Mouse (Mus musculus): ENCODE results near the gene Dgka. TPM values are rescaled to one million over a fixed set of nuclear protein-coding genes. Genes with fewer than 3 reads are reported as not detected.

The Dgka gene
- 5.3 and 8.4 TPM in 2 replicates for total RNA-seq (2017)

GRCm38 (mm10) chr10:128744680-128745601 is at the start of gene Dgka:
Gene Dgka, minus strand, starts transcription at chr10:128744855.
- ATAC-seq (replicated peaks; ENCODE audit: low read depth, poor library complexity, severe bottlenecking), result no peak; the same call in 1 of the 2 replicates

GRCm38 (mm10) chr10:128794391-128794790 is 49.7 kb upstream of the Dgka start:
- ATAC-seq (replicated peaks; ENCODE audit: low read depth, poor library complexity, severe bottlenecking), result peak; percentile 21; the same call in 1 of the 2 replicates

- ATAC-seq (replicated peaks; ENCODE audit: low read depth, poor library complexity, severe bottlenecking), result no peak
These were observed 48.6 kb upstream of the Dgka start for GRCm38 (mm10) chr10:128793258-128793657.

- no peak for ATAC-seq (replicated peaks; ENCODE audit: low read depth, poor library complexity, severe bottlenecking)
These were observed 47.4 kb upstream of the Dgka start for GRCm38 (mm10) chr10:128792041-128792440.

- ATAC-seq (replicated peaks; ENCODE audit: low read depth, poor library complexity, severe bottlenecking), result 0 out of 2 replicates have a peak, but pooled peaks have one; percentile 47
These were observed 45.9 kb upstream of the Dgka start, which contains the start of gene Mmp19 for GRCm38 (mm10) chr10:128790398-128791124. Gene Mmp19, plus strand, starts transcription at chr10:128790910.

GRCm38 (mm10) chr10:128780200-128780599 is 35.5 kb upstream of the Dgka start:
- ATAC-seq (replicated peaks; ENCODE audit: low read depth, poor library complexity, severe bottlenecking), result peak; percentile 79

GRCm38 (mm10) chr10:128779011-128779795 is 34.5 kb upstream of the Dgka start:
- ATAC-seq (replicated peaks; ENCODE audit: low read depth, poor library complexity, severe bottlenecking), result peak; percentile 92

GRCm38 (mm10) chr10:128778441-128778840 is 33.8 kb upstream of the Dgka start:
- ATAC-seq (replicated peaks; ENCODE audit: low read depth, poor library complexity, severe bottlenecking), result no peak

- ATAC-seq (replicated peaks; ENCODE audit: low read depth, poor library complexity, severe bottlenecking), result peak; percentile 80
These were observed 29.0 kb upstream of the Dgka start for GRCm38 (mm10) chr10:128773685-128774084.

- 0 out of 2 replicates have a peak, but pooled peaks have one; percentile 22 for ATAC-seq (replicated peaks; ENCODE audit: low read depth, poor library complexity, severe bottlenecking)
These were observed 28.2 kb upstream of the Dgka start for GRCm38 (mm10) chr10:128772895-128773294.

- peak; percentile 67 for ATAC-seq (replicated peaks; ENCODE audit: low read depth, poor library complexity, severe bottlenecking)
These were observed 3.7 kb upstream of the Dgka start for GRCm38 (mm10) chr10:128748252-128748864.

- peak; percentile 68 for ATAC-seq (replicated peaks; ENCODE audit: low read depth, poor library complexity, severe bottlenecking)
These were observed 3.1 kb upstream of the Dgka start, which contains the start of gene Pym1 for GRCm38 (mm10) chr10:128747646-128748251. Gene Pym1, plus strand, starts transcription at chr10:128747889.

GRCm38 (mm10) chr10:128746972-128747645 is 2.5 kb upstream of the Dgka start:
- ATAC-seq (replicated peaks; ENCODE audit: low read depth, poor library complexity, severe bottlenecking), result no peak

GRCm38 (mm10) chr10:128745946-128746613 is 1.4 kb upstream of the Dgka start:
- ATAC-seq (replicated peaks; ENCODE audit: low read depth, poor library complexity, severe bottlenecking), result no peak

GRCm38 (mm10) chr10:128744211-128744610 is 444 bp downstream of the Dgka start:
- no peak for ATAC-seq (replicated peaks; ENCODE audit: low read depth, poor library complexity, severe bottlenecking)

GRCm38 (mm10) chr10:128743791-128744191 is 864 bp downstream of the Dgka start:
- ATAC-seq (replicated peaks; ENCODE audit: low read depth, poor library complexity, severe bottlenecking), result peak; percentile 12

GRCm38 (mm10) chr10:128743235-128743634 is 1.4 kb downstream of the Dgka start:
- no peak for ATAC-seq (replicated peaks; ENCODE audit: low read depth, poor library complexity, severe bottlenecking)

GRCm38 (mm10) chr10:128742616-128743015 is 2.0 kb downstream of the Dgka start:
- ATAC-seq (replicated peaks; ENCODE audit: low read depth, poor library complexity, severe bottlenecking), result no peak
